Mouse (Mus musculus) splenic B cell, adult 2 months (primary cell): ENCODE measurements around the gene Nfic.

Source experiments
- DNase-seq: peaks from one replicate; pipeline ENCODE4 v3.0.0-alpha.2; 2011; ENCODE audit warnings: low read depth, low spot score
- H3K27me3 ChIP-seq: 2 replicates; pipeline ENCODE4 v1.6.1; 2012; ENCODE audit warnings: mild to moderate bottlenecking, low read length, moderate library complexity, mixed read lengths; ENCODE audit not compliant: control insufficient read depth, poor library complexity, insufficient read depth, severe bottlenecking
- H3K36me3 ChIP-seq: 2 replicates; pipeline ENCODE4 v1.6.1; 2012; ENCODE audit warnings: mild to moderate bottlenecking, low read length, moderate library complexity, mixed read lengths; ENCODE audit not compliant: control insufficient read depth, poor library complexity, insufficient read depth, severe bottlenecking

Nfic gene

DNA sequence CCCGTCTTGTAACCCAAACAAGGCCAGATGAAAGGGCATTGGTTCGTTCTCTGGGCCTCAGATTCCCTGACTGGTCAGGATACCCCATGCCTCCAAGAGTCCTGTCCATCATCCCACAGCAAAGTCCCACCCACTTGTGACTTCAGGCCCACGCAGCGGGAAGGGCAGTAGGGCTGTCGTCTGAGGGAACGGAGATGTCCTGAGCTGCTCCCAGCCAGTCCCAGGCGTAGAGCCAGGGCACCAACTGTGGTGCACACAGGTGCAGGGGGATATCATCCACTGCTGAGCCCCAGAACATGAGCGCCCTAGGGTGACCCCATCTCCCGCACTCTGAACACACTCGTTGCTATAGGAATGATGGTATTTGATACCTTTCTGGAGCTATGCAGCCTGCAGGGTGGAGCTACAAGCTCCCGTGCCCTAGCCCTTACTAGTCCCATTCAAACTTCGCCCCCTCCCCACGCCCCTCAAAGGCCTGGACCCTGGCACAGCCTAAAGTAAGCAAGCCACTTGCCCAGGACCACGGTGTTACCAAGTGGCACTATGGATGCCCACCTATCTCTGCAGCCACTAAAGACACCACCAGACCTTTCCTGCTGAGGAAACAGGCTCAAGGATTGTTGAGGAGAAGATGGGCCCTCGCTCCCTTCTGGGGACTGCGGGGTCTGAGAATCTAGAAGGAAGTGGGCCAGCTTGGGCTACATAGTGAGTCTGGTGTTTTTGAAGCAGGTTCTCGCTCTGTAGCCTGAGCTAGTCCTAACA is 39.7 kb downstream of the Nfic start:
- no peak for DNase-seq
- H3K36me3 ChIP-seq, result no peaks in the 10 kb centered on the region

GRCm38 (mm10) chr10:81415146-81415545 is 40.3 kb downstream of the Nfic start:
- no peaks in the 10 kb centered on the region for H3K36me3 ChIP-seq
- no peaks in the 10 kb centered on the region for H3K27me3 ChIP-seq
- no peak for DNase-seq

More for the DNA sequence above, 39.7 kb downstream of the Nfic start:
- H3K27me3 ChIP-seq, result no peaks in the 10 kb centered on the region

DNA sequence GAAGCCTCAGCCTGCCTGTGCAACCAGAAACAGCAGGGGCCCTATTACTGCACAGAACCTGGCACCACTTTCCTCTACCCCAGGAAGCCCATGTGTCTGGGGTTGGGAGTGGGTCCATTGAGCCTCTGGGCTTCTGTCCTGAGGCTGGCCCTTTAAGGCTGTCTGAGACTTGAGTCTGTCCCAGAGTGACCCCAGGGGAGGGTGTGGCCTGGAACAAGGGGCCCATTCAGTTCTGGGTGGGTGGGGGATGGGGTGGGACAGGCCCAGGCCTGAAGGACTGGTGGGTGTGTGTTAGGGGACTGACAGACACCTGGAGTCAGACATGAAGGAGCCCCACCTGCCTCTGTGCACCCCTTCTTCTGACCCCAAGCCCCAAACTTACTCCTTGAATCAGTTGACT is 40.8 kb downstream of the Nfic start:
- no peak for DNase-seq
- no peaks in the 10 kb centered on the region for H3K36me3 ChIP-seq

GRCm38 (mm10) chr10:81413310-81414261 is 41.8 kb downstream of the Nfic start:
- no peak for DNase-seq
- Histone ChIP-seq H3K27me3 (no peaks in the 10 kb centered on the region), H3K36me3 (no peaks in the 10 kb centered on the region)

More for the DNA sequence above, 40.8 kb downstream of the Nfic start:
- no peaks in the 10 kb centered on the region for H3K27me3 ChIP-seq

DNA sequence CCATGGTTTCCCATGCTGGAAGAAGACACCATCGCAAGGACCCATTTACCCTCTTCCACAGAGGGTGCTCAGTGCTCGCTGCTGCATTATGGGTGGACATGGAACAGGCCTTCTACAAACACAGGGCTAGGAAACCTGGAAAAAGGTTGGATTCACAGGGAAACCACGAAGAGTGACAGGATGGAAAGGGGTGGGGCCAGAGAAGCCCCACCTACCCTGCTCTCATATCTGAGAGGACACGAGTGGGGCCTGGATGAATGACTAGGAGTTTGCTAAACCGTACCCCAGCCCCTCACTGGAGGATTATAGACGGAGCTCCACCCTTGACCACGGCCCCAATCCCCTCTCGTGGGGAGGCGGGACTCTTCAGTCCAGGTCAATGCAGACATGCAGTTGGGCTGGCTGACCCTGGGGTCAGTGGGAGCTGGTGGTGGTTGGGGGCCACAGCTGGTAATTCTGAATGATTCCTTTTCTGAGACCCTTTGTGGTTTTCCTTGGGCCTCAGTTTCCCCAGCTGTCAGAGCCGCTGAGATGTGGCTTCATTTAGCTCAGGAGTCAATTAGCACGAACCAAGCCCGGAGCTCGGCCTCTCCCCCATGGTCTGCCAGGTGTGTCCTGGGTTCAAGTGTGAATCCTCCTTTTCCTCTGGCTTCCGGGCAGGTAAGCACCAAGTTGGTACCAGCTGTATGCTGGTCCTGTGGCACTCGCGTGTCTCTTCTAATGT is 42.7 kb downstream of the Nfic start:
- Histone ChIP-seq H3K36me3 (no peaks in the 10 kb centered on the region), H3K27me3 (no peaks in the 10 kb centered on the region)
- no peak for DNase-seq

DNA sequence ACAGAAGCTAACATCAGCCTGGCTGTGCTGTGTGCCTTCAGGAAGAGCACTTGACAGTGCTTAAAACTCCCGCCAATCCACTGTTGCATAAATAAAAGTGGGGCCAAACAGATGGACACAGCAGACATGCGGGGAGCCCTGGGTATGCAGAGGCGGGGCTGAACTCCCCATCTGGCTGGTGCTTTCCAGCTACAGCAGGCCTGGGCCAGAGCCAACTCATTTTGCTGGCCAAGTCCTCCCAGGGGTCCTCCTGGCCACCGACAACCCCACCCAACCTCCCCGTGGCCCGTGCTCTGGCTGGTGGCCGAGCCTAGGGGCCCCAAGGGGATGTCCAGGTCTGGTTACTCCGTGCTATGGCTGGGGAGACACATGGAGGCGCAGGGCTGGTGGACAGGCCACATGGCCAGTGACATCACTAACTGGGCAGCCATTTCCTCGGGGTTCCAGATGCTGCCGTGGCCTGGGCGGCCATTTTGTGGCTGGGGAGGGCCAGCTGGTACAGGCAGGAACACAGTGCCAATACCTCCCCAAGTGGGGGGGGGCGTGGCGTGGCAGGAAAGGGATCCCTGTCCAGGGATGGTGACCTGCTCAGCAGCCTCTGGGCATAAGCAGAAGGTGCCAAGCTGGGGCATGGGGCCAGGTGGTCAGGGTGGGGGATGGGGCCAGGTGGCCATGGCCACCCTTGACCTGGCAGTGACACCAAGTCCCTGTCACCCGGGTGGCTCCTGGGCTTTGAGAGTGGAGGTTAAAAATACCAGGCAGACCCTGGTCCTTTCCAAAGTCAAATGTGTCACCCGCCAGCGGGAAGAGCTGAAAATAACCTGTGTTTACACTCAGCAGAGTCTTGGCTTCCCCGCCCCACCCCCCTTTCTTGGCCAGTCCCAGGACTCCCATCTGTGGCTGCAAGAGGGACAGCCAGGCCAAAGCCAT is 43.7 kb downstream of the Nfic start:
- DNase-seq, result no peak
- no peaks in the 10 kb centered on the region for H3K27me3 ChIP-seq
- H3K36me3 ChIP-seq, result no peaks in the 10 kb centered on the region

DNA sequence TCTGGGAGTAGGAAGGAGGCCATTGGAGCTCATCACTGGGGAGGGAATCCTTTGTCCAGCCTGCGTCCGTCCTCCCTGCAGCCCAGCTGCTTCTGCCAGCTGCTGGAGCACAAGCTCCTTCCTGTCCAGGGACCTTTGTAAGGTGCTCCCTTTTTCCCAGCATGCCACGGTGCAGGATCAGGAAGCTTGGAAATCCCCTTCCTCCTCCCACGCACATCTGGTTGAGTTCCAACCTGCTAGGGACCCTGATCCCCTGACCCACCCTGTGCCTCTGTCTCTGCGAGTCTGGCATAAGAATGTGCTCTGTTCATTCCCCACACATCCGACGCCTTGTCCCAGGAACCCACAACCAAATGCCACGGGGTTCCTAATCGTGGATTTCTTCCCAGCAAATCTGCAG is 44.5 kb downstream of the Nfic start:
- H3K27me3 ChIP-seq, result no peaks in the 10 kb centered on the region; the same call in 1 of the 2 replicates
- H3K36me3 ChIP-seq, result no peaks in the 10 kb centered on the region
- no peak for DNase-seq

DNA sequence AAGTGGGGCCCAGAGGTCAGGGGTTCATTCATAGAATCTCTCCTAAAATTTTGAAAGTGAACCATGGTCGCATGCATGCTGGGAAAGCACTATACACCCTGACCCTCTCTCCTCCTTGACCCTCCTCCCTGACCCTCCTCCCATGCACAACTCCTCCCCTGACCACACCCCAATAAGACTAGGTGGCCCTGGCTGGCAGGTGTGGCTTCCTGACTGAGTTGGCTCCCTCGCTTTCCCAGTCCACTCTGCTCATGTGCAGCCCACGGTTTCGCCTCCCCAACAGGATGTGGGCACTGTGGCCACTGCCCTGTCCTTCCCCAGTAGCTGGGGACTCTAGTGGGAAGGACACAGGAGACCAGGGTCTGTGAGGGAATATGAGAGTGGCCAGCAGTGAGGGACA is 45.1 kb downstream of the Nfic start:
- H3K27me3 ChIP-seq, result no peaks in the 10 kb centered on the region; the same call in 1 of the 2 replicates
- no peak for DNase-seq

GRCm38 (mm10) chr10:81409330-81409729 is 46.1 kb downstream of the Nfic start:
- H3K27me3 ChIP-seq, result no peaks in the 10 kb centered on the region; the same call in 1 of the 2 replicates
- 0 out of 2 replicates have a peak, but pooled peaks cover 2% of the 10 kb centered on the region for H3K36me3 ChIP-seq
- DNase-seq, result no peak

More for the DNA sequence above, 45.1 kb downstream of the Nfic start:
- 0 out of 2 replicates have a peak, but pooled peaks cover 2% of the 10 kb centered on the region for H3K36me3 ChIP-seq

- H3K36me3 ChIP-seq, result 0 out of 2 replicates have a peak, but pooled peaks cover 2% of the 10 kb centered on the region
- no peaks in the 10 kb centered on the region; the same call in 1 of the 2 replicates for H3K27me3 ChIP-seq
- DNase-seq, result peak; percentile 87
These were observed 46.6 kb downstream of the Nfic start for GRCm38 (mm10) chr10:81408871-81409291.

GRCm38 (mm10) chr10:81408424-81408729 is 47.1 kb downstream of the Nfic start:
- Histone ChIP-seq H3K27me3 (no peaks in the 10 kb centered on the region; the same call in 1 of the 2 replicates), H3K36me3 (0 out of 2 replicates have a peak, but pooled peaks cover 2% of the 10 kb centered on the region)
- no peak for DNase-seq

- peak; percentile 69 for DNase-seq
- 0 out of 2 replicates have a peak, but pooled peaks cover 2% of the 10 kb centered on the region for H3K36me3 ChIP-seq
- no peaks in the 10 kb centered on the region; the same call in 1 of the 2 replicates for H3K27me3 ChIP-seq
These were observed 47.7 kb downstream of the Nfic start for GRCm38 (mm10) chr10:81407539-81408423.
